14 mouse cellular contexts compared by ENCODE assay signal in genomic region chr12:77972165-77972564, GRCm38 (mm10).
DNase-seq lines count a peak whose midpoint lies in the region; ATAC-seq and TF ChIP-seq lines count a peak whose summit lies in the region.
"Had no signal": no experiment of that assay in that cellular context is flagged by ENCODE, and none has a peak within 500 bp of the region (broad histone marks: within the 10 kb centered on the region; RNA-seq: fewer than 3 reads in every experiment).

No protein-coding gene starts in this region.

- H3K9ac ChIP-seq in forebrain, postnatal 0 days = no peak overlapping the region
- no peak overlapping the region for H3K9ac ChIP-seq in forebrain, embryonic 15.5 days (replicated peaks)
- H3K9ac ChIP-seq in kidney, postnatal 0 days (ENCODE audit: low read depth, low read length) = no peak overlapping the region
- H3K9ac ChIP-seq: limb, embryonic 12.5 days; lung, embryonic 15.5 days had no signal

- H3K36me3 ChIP-seq in forebrain, postnatal 0 days (ENCODE audit: insufficient read depth) = no peaks in the 10 kb centered on the region
- H3K36me3 ChIP-seq in forebrain, embryonic 15.5 days = no peaks in the 10 kb centered on the region
- H3K36me3 ChIP-seq in kidney, postnatal 0 days (ENCODE audit: insufficient read depth, low read length) = no peaks in the 10 kb centered on the region
- H3K36me3 ChIP-seq: limb, embryonic 12.5 days; lung, embryonic 15.5 days; midbrain, embryonic 10.5 days had no signal

- TF ChIP-seq CTCF in forebrain, postnatal 0 days (IDR thresholded peaks at IDR 0.05; ENCODE audit: low read depth) = no peak
- no peak for TF ChIP-seq CTCF in kidney, postnatal 0 days (IDR thresholded peaks at IDR 0.05; ENCODE audit: low read depth)

- no peaks in the 10 kb centered on the region for H3K4me1 ChIP-seq in forebrain, postnatal 0 days (ENCODE audit: insufficient read depth)
- no peaks in the 10 kb centered on the region for H3K4me1 ChIP-seq in forebrain, embryonic 15.5 days
- H3K4me1 ChIP-seq in kidney, postnatal 0 days (replicated peaks; ENCODE audit: insufficient read depth, low read length) = no peaks in the 10 kb centered on the region
- H3K4me1 ChIP-seq: limb, embryonic 12.5 days; lung, embryonic 15.5 days; midbrain, embryonic 10.5 days had no signal

- ATAC-seq in forebrain, postnatal 0 days = no peak
- ATAC-seq in forebrain, embryonic 15.5 days (replicated peaks) = no peak
- ATAC-seq in kidney, postnatal 0 days (replicated peaks; ENCODE audit: low FRiP score, low read depth) = no peak
- ATAC-seq in erythroblast, adult 5-6 weeks (replicated peaks; ENCODE audit: low FRiP score, poor library complexity, severe bottlenecking) = no peak

- no peak overlapping the region for H3K27ac ChIP-seq in forebrain, postnatal 0 days (ENCODE audit: low read depth, low read length)
- no peak overlapping the region for H3K27ac ChIP-seq in forebrain, embryonic 15.5 days (replicated peaks)
- no peak overlapping the region for H3K27ac ChIP-seq in kidney, postnatal 0 days
- H3K27ac ChIP-seq: limb, embryonic 12.5 days; lung, embryonic 15.5 days; midbrain, embryonic 10.5 days had no signal

- H3K9me3 ChIP-seq in forebrain, postnatal 0 days (ENCODE audit: low read length) = no peaks in the 10 kb centered on the region
- no peaks in the 10 kb centered on the region for H3K9me3 ChIP-seq in forebrain, embryonic 15.5 days
- no peaks in the 10 kb centered on the region for H3K9me3 ChIP-seq in kidney, postnatal 0 days (replicated peaks; ENCODE audit: low read length)
- H3K9me3 ChIP-seq: limb, embryonic 12.5 days; lung, embryonic 15.5 days; midbrain, embryonic 10.5 days had no signal

- DNase-seq in forebrain, postnatal 0 days = peak; percentile 26
- peak; percentile 33 for DNase-seq in kidney, postnatal 0 days (ENCODE audit: low spot score)
- DNase-seq in kidney, adult 18-20 months = no peak
- peak; percentile 87 for DNase-seq in Muller cell, postnatal 12 days (ENCODE audit: inconsistent ontology term)
- DNase-seq in layer of hippocampus, adult 8-10 months (ENCODE audit: low spot score in 2 of 2) = peak; percentile 30
- no peak for DNase-seq in thymus, postnatal 36 days
- DNase-seq: kidney, adult 2 months; thymus, adult 2 months had no signal

- no peaks in the 10 kb centered on the region for H3K27me3 ChIP-seq in forebrain, postnatal 0 days (ENCODE audit: insufficient read depth, low read length)
- no peaks in the 10 kb centered on the region for H3K27me3 ChIP-seq in forebrain, embryonic 15.5 days
- no peaks in the 10 kb centered on the region for H3K27me3 ChIP-seq in kidney, postnatal 0 days (ENCODE audit: insufficient read depth, low read length)
- H3K27me3 ChIP-seq: limb, embryonic 12.5 days; lung, embryonic 15.5 days had no signal

- WGBS in forebrain, postnatal 0 days = 48% methylated on average over 4 of the region's 4 CpGs
- WGBS in forebrain, embryonic 15.5 days = 50% methylated on average over 4 of the region's 4 CpGs
- WGBS in kidney, postnatal 0 days = 51% methylated on average over 4 of the region's 4 CpGs

- H3K4me2 ChIP-seq in forebrain, postnatal 0 days (ENCODE audit: low read depth) = no peak overlapping the region
- H3K4me2 ChIP-seq in forebrain, embryonic 15.5 days (replicated peaks) = no peak overlapping the region
- no peak overlapping the region for H3K4me2 ChIP-seq in kidney, postnatal 0 days (ENCODE audit: low read length)
- H3K4me2 ChIP-seq: limb, embryonic 12.5 days; lung, embryonic 15.5 days had no signal

- H3K4me3 ChIP-seq in forebrain, postnatal 0 days (ENCODE audit: low read depth, low read length) = no peak overlapping the region
- no peak overlapping the region for H3K4me3 ChIP-seq in forebrain, embryonic 15.5 days
- H3K4me3 ChIP-seq in kidney, postnatal 0 days (replicated peaks; ENCODE audit: low read depth, low read length) = no peak overlapping the region
- H3K4me3 ChIP-seq: erythroblast, embryonic 14.5 days; limb, embryonic 12.5 days; lung, embryonic 15.5 days; midbrain, embryonic 10.5 days had no signal

Comparison
In these comparisons a context has a peak if more than half of its experiments do, and no peak if none do; other contexts are left out.
1. DNase-seq: peak in forebrain, postnatal 0 days (single experiment), kidney, postnatal 0 days (single experiment), Muller cell, postnatal 12 days (single experiment) and layer of hippocampus, adult 8-10 months (2 of 2); none in kidney, adult 18-20 months (single experiment) and thymus, postnatal 36 days (0 of 2).